27 mouse cellular contexts compared by ENCODE assay signal in genomic region chr4:114172898-114173297, GRCm38 (mm10). TPM values are rescaled to one million over a fixed set of nuclear protein-coding genes. Genes with fewer than 3 reads are reported as not detected.
DNase-seq lines count a peak whose midpoint lies in the region; TF ChIP-seq lines count a peak whose summit lies in the region.
"Not testable (repeated sequence)": the region's sequence is repeated elsewhere in the genome, so short reads cannot be mapped to it uniquely, and the experiment has no call there.
"Had no signal": no experiment of that assay in that cellular context is flagged by ENCODE, and none has a peak within 500 bp of the region (broad histone marks: within the 10 kb centered on the region; RNA-seq: fewer than 3 reads in every experiment).

No protein-coding gene starts in this region.

- not testable (repeated sequence) for H3K36me3 ChIP-seq in liver, adult 2 months (ENCODE audit: control insufficient read depth, insufficient read depth, low read length)

- H3K79me2 ChIP-seq in liver, adult 2 months (ENCODE audit: control insufficient read depth, insufficient read depth, low read length): not testable (repeated sequence)

- H3K27me3 ChIP-seq in liver, adult 2 months (ENCODE audit: control insufficient read depth, insufficient read depth, low read length): not testable (repeated sequence)

- intact Hi-C loops in gastrocnemius, adult 2 months (cut with DNase I): not testable (repeated sequence)

- WGBS in bone marrow, adult 2 months: 17% methylated on average over 6 of the region's 6 CpGs
- WGBS in liver, adult 2 months: 11% methylated on average over 6 of the region's 6 CpGs

- peak; percentile 3 for DNase-seq in 416B (ENCODE audit: low read depth)
- not testable (repeated sequence) for DNase-seq in gastrocnemius, adult 2 months; liver, adult 2 months (ENCODE audit: extremely low read depth, low read depth, low spot score)
- peak; percentile 3 for DNase-seq in kidney, adult 11 months
- peak; percentile 4 to 45 for DNase-seq in kidney, postnatal 36 days
- peak; percentile 2 for DNase-seq in ovary, postnatal 36 days (ENCODE audit: low spot score)
- peak; percentile 1 for DNase-seq in thymus, postnatal 25 days

- not testable (repeated sequence) for H3K4me1 ChIP-seq in bone marrow, adult 2 months (ENCODE audit: control insufficient read depth, insufficient read depth, low read length); liver, adult 2 months (ENCODE audit: control insufficient read depth, insufficient read depth, low read length)

- not testable (repeated sequence) for H3K4me3 ChIP-seq in bone marrow, adult 2 months (replicated peaks; ENCODE audit: control insufficient read depth, low read depth, low read length); gastrocnemius, adult 2 months; liver, adult 2 months (ENCODE audit: insufficient read depth, low read depth, low read length)

- H3K9ac ChIP-seq in liver, adult 2 months (ENCODE audit: low read depth, low read length): not testable (repeated sequence)

- TF ChIP-seq POLR2A in bone marrow, adult 2 months (IDR thresholded peaks at IDR 0.05; ENCODE audit: borderline replicate concordance, control insufficient read depth, low read depth, low read length); liver, adult 2 months (IDR thresholded peaks at IDR 0.05; ENCODE audit: extremely low read depth, insufficient read depth, low read length): not testable (repeated sequence)

- peak; percentile 18; the same call in 1 of the 2 replicates for TF ChIP-seq CTCF in bone marrow, adult 2 months (IDR thresholded peaks at IDR 0.05; ENCODE audit: control insufficient read depth, insufficient read depth, low read length)
- peak; percentile 34; the same call in 1 of the 2 replicates for TF ChIP-seq CTCF in gastrocnemius, adult 2 months (IDR thresholded peaks at IDR 0.05)
- peak; percentile 37 for TF ChIP-seq CTCF in liver, adult 2 months (IDR thresholded peaks at IDR 0.05; ENCODE audit: low read depth, low read length)

- H3K27ac ChIP-seq in bone marrow, adult 2 months (ENCODE audit: control insufficient read depth, insufficient read depth, low read depth, low read length, poor library complexity); gastrocnemius, adult 2 months; liver, adult 2 months (replicated peaks; ENCODE audit: insufficient read depth, low read depth, low read length): not testable (repeated sequence)

RNA-seq across cellular contexts. Expression of gene Skint11, which starts 9.7 kb away (rescaled TPM):
- polyA plus RNA-seq in bone marrow, adult 2 months (2011; ENCODE audit: insufficient read depth, insufficient read length, low replicate concordance, missing spikeins): not detected in 2 replicates
- not detected for total RNA-seq in gastrocnemius, adult 2 months (2021)
- total RNA-seq in liver, adult 2 months (2014; rRNA removed): not detected in 2 replicates
- polyA plus RNA-seq in liver, adult 2 months (2012; rRNA removed): not detected in 2 replicates
- total RNA-seq: gastrocnemius, postnatal 36 days; layer of hippocampus, postnatal 14 days; left cerebral cortex, postnatal 10 days; megakaryocyte-erythroid progenitor cell, adult 5-6 weeks; MEL had no signal
- polyA plus RNA-seq: CD4-positive, CD25-positive, alpha-beta regulatory T cell, adult 4 months; embryonic facial prominence, embryonic 15.5 days; forebrain, embryonic 16.5 days; heart, embryonic 16.5 days; hindbrain, embryonic 11.5 days; inflammation-experienced regulatory T-cells, adult 6 months; kidney, embryonic 16.5 days; limb, embryonic 13.5 days; liver, embryonic 15.5 days; midbrain, embryonic 15.5 days; myocyte; neural tube, embryonic 14.5 days; spleen, adult 2 months; stomach, embryonic 14.5 days had no signal
